Mouse (Mus musculus): ENCODE results near the gene Lrrc4. TPM values are rescaled to one million over a fixed set of nuclear protein-coding genes. Genes with fewer than 3 reads are reported as not detected.

Gene Lrrc4
- polyA plus RNA-seq, 1 experiment from 2014 or later, result 7.5 TPM

DNA sequence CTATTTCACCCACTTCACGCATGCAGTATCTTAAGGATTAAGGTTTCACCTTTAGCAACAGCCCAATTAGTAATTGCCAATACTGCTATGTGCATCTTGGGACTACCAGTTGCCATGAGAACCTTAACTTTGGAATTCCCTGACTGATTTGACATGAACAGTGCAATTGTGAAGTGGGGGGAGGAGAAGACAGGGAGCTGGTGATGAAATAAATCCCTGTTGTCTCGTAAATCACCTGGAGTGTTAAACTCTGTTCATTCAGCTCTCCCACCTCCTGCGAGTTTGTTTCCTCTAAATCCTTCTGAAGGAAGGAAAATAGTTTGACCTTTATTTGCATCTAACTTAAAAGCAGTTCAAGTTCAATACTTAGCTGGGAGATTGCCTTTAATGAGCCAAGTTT, 69.8 kb downstream of the Lrrc4 start:
- Histone ChIP-seq H3K27ac (replicated peaks; ENCODE audit: low read depth, low read length) (no peak overlapping the region), H3K4me3 (replicated peaks; ENCODE audit: low read depth, low read length) (no peak overlapping the region), H3K4me2 (ENCODE audit: low read length) (no peak overlapping the region), H3K9me3 (ENCODE audit: control insufficient read depth, low read length) (no peaks in the 10 kb centered on the region), H3K4me1 (ENCODE audit: control insufficient read depth, insufficient read depth, low read length) (peaks cover 11% of the 10 kb centered on the region), H3K36me3 (ENCODE audit: control insufficient read depth, insufficient read depth, low read length) (no peaks in the 10 kb centered on the region), H3K27me3 (ENCODE audit: control insufficient read depth, insufficient read depth, low read length) (no peaks in the 10 kb centered on the region), H3K9ac (replicated peaks; ENCODE audit: low read length) (no peak overlapping the region)
- ATAC-seq (ENCODE audit: low FRiP score, low TSS enrichment) (no peak), DNase-seq (no peak)
- WGBS, result 23% methylated on average over 3 of the region's 3 CpGs

DNA sequence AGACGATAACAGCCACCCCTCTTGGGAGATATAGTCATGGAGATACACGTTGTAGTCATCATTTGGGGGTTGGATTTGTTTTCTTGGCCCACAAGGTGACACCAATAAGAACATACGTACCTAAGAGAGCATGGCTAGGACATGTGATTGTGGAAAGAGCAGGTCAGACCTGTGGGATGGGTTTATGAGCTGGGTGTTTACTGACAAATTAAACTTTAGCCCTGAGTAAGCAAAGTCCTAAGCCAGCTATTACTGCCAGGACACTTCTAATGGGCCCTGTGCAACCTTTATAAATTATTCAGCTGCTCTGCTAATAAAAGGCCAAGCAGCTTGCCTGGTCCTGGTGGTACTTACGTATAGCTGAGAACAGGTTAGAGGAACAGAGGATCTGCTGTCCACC, 73.3 kb downstream of the Lrrc4 start:
- Histone ChIP-seq H3K36me3 (ENCODE audit: control insufficient read depth, insufficient read depth, low read length) (no peaks in the 10 kb centered on the region), H3K9ac (replicated peaks; ENCODE audit: low read length) (no peak overlapping the region), H3K4me3 (replicated peaks; ENCODE audit: low read depth, low read length) (no peak overlapping the region), H3K4me2 (ENCODE audit: low read length) (no peak overlapping the region), H3K9me3 (ENCODE audit: control insufficient read depth, low read length) (no peaks in the 10 kb centered on the region), H3K4me1 (ENCODE audit: control insufficient read depth, insufficient read depth, low read length) (peaks cover 17% of the 10 kb centered on the region), H3K27ac (replicated peaks; ENCODE audit: low read depth, low read length) (no peak overlapping the region), H3K27me3 (ENCODE audit: control insufficient read depth, insufficient read depth, low read length) (no peaks in the 10 kb centered on the region)
- ATAC-seq (ENCODE audit: low FRiP score, low TSS enrichment), result no peak
- 79% methylated on average over 4 of the region's 4 CpGs for WGBS
- DNase-seq, result no peak

DNA sequence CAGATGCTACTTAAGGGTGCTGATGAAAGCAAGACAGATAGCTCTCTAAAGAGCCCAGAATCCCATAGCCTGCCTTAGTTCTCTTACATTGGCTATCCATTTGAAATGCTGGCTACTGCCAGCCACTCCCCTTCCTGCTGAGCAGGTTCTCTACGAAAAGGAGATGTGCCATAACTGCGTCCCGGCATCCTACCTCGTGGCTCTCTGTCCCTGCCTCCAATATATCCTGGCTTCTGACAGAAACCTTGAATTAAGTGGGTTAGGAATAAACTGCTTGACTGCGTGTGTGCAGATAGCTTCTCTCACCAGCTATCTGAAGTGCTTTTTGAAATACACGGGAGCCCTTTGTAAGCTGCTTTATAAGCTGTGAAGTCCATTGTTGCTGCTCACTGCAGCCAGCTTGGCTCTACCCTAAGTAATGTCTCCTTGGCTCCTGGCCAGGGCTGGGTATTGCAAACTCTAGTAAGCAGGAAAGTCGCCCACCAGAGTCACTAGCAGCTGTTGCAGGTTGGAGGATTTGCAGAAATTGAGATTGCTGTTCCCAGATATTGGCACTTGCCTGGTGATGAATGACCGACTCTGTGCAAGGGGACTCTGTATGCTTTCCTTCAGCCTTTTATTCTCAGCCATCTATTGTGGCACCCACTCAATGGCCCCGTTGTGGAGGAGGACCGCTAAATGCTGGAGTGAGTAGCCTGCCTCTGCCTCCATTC, 75.1 kb downstream of the Lrrc4 start:
- H3K9ac ChIP-seq (replicated peaks; ENCODE audit: low read length), result no peak overlapping the region
- no peaks in the 10 kb centered on the region for H3K36me3 ChIP-seq (ENCODE audit: control insufficient read depth, insufficient read depth, low read length)
- 23% methylated on average over 10 of the region's 10 CpGs for WGBS
- no peak overlapping the region for H3K4me3 ChIP-seq (replicated peaks; ENCODE audit: low read depth, low read length)
- H3K9me3 ChIP-seq (ENCODE audit: control insufficient read depth, low read length), result no peaks in the 10 kb centered on the region
- ATAC-seq (ENCODE audit: low FRiP score, low TSS enrichment), result peak; percentile 78
- H3K27me3 ChIP-seq (ENCODE audit: control insufficient read depth, insufficient read depth, low read length), result no peaks in the 10 kb centered on the region
- no peak overlapping the region for H3K4me2 ChIP-seq (ENCODE audit: low read length)
- peaks cover 9% of the 10 kb centered on the region; the same call in 1 of the 2 replicates for H3K4me1 ChIP-seq (ENCODE audit: control insufficient read depth, insufficient read depth, low read length)
- peak overlapping the region; percentile 42 for H3K27ac ChIP-seq (replicated peaks; ENCODE audit: low read depth, low read length)
- peak; percentile 89 for DNase-seq

DNA sequence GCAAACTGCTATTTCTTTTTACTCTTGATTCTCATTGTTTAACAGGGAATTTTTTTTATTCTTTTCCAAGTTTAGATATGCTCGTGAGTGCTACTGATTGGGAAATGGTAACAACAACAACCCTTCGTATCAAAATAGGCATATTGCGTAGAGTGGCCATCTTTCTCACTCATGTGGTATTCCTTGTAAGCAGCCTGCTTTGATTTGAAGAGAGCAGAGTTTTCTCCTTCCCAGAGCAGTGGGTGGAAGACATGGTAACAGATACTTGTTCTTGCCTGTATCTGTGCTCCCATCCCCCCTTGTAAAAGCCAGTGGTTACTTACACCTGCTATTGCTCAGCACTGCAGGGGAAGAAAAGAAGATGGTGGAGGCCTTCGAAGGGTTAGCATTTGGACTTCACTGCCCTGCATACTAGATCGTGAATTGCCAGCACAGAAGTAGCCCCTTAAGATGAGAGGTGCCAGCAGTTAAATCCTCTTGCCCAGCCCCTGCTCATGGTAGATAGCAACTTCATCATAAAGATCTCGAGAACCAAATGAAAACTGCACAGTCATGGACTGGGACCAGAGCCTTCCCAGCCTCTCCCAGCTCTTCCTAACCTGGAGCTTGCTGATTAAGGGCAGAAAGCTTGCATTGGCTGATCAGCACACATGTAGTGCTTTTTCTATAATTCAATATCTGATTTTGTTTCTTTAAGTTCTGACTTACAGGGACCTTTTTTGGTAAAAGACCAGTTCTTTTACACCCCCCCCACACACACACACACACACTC, 77.2 kb downstream of the Lrrc4 start:
- H3K4me1 ChIP-seq (ENCODE audit: control insufficient read depth, insufficient read depth, low read length), result peaks cover 8% of the 10 kb centered on the region; the same call in 1 of the 2 replicates
- no peak overlapping the region for H3K4me2 ChIP-seq (ENCODE audit: low read length)
- H3K9ac ChIP-seq (replicated peaks; ENCODE audit: low read length), result no peak overlapping the region
- 94% methylated on average over 6 of the region's 6 CpGs for WGBS
- H3K36me3 ChIP-seq (ENCODE audit: control insufficient read depth, insufficient read depth, low read length), result no peaks in the 10 kb centered on the region
- DNase-seq (no peak), ATAC-seq (ENCODE audit: low FRiP score, low TSS enrichment) (no peak)
- H3K4me3 ChIP-seq (replicated peaks; ENCODE audit: low read depth, low read length), result no peak overlapping the region
- no peaks in the 10 kb centered on the region for H3K9me3 ChIP-seq (ENCODE audit: control insufficient read depth, low read length)
- H3K27ac ChIP-seq (replicated peaks; ENCODE audit: low read depth, low read length), result no peak overlapping the region
- no peaks in the 10 kb centered on the region for H3K27me3 ChIP-seq (ENCODE audit: control insufficient read depth, insufficient read depth, low read length)

DNA sequence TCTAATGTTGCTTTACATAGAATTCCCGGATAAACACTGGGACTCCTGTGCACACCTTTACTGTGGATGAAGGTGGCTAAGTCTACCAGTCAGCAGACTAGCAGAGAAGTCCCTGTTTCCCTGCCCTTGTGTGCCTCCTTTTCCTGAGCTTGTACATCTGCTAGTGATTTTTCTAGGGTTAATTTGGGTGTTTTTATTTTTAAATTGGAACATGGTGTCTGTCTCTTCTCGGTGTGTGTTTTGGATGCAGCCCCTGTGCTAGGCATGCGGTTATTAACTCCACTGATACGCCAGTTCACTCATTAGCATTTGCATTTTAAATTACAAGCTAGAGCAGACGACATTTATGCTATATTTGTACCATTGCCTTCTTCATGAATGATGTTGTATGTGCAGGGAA, 77.9 kb downstream of the Lrrc4 start:
- H3K27me3 ChIP-seq (ENCODE audit: control insufficient read depth, insufficient read depth, low read length), result no peaks in the 10 kb centered on the region
- no peak overlapping the region for H3K9ac ChIP-seq (replicated peaks; ENCODE audit: low read length)
- H3K36me3 ChIP-seq (ENCODE audit: control insufficient read depth, insufficient read depth, low read length), result no peaks in the 10 kb centered on the region
- peaks cover 10% of the 10 kb centered on the region; the same call in 1 of the 2 replicates for H3K4me1 ChIP-seq (ENCODE audit: control insufficient read depth, insufficient read depth, low read length)
- H3K4me2 ChIP-seq (ENCODE audit: low read length), result no peak overlapping the region
- H3K27ac ChIP-seq (replicated peaks; ENCODE audit: low read depth, low read length), result no peak overlapping the region
- no peaks in the 10 kb centered on the region for H3K9me3 ChIP-seq (ENCODE audit: control insufficient read depth, low read length)
- no peak overlapping the region for H3K4me3 ChIP-seq (replicated peaks; ENCODE audit: low read depth, low read length)
- 79% methylated on average over 5 of the region's 5 CpGs for WGBS
- no peak for ATAC-seq (ENCODE audit: low FRiP score, low TSS enrichment)
- no peak for DNase-seq

DNA sequence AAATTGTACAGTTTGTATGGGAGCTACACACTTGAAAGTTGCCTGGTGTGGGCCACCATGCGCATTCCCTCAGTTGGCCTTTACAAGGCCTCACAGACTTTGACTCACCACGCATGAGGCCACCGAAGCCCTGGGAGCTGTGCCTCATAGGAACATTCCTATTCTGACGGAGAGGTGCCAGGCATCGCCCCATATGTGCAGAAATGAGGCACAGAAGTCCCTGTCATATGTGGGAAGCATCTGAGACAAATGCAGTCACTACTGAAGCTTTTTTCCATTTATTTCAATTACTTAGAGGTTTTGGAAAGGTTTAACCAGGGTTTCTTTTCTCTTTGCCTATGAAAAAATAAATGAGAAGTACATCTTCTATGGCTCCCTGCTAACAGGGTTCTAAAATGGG, 78.3 kb downstream of the Lrrc4 start:
- Histone ChIP-seq H3K27me3 (ENCODE audit: control insufficient read depth, insufficient read depth, low read length) (no peaks in the 10 kb centered on the region), H3K27ac (replicated peaks; ENCODE audit: low read depth, low read length) (no peak overlapping the region), H3K4me1 (ENCODE audit: control insufficient read depth, insufficient read depth, low read length) (peaks cover 14% of the 10 kb centered on the region; the same call in 1 of the 2 replicates), H3K9me3 (ENCODE audit: control insufficient read depth, low read length) (no peaks in the 10 kb centered on the region), H3K9ac (replicated peaks; ENCODE audit: low read length) (no peak overlapping the region), H3K4me2 (ENCODE audit: low read length) (no peak overlapping the region), H3K4me3 (replicated peaks; ENCODE audit: low read depth, low read length) (no peak overlapping the region), H3K36me3 (ENCODE audit: control insufficient read depth, insufficient read depth, low read length) (no peaks in the 10 kb centered on the region)
- no peak for DNase-seq
- no peak for ATAC-seq (ENCODE audit: low FRiP score, low TSS enrichment)
- WGBS, result 95% methylated on average over 5 of the region's 5 CpGs

DNA sequence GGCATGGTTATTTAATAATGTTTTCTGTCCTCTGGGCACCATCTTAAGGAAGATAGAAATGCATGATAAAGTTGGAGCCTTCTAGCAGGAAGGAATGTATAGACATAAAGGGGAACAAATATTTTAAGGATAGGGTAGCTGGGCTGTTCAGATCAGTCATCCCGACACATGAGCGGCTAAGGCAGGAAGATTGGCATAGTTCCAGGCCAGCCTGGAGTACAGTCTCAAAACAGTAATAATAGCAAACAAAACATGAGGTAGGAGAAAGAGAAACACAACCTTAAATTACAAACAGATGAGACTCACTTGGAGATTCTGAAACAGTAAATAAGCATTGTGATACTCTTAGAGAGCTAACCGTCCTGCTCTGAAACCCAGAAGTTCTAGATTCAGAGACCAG, 80.4 kb downstream of the Lrrc4 start:
- Histone ChIP-seq H3K4me2 (ENCODE audit: low read length) (no peak overlapping the region), H3K27ac (replicated peaks; ENCODE audit: low read depth, low read length) (no peak overlapping the region), H3K9ac (replicated peaks; ENCODE audit: low read length) (no peak overlapping the region), H3K36me3 (ENCODE audit: control insufficient read depth, insufficient read depth, low read length) (no peaks in the 10 kb centered on the region), H3K4me3 (replicated peaks; ENCODE audit: low read depth, low read length) (no peak overlapping the region), H3K4me1 (ENCODE audit: control insufficient read depth, insufficient read depth, low read length) (peaks cover 10% of the 10 kb centered on the region; the same call in 1 of the 2 replicates), H3K9me3 (ENCODE audit: control insufficient read depth, low read length) (no peaks in the 10 kb centered on the region), H3K27me3 (ENCODE audit: control insufficient read depth, insufficient read depth, low read length) (no peaks in the 10 kb centered on the region)
- 91% methylated on average over 3 of the region's 3 CpGs for WGBS
- DNase-seq (no peak), ATAC-seq (ENCODE audit: low FRiP score, low TSS enrichment) (no peak)

DNA sequence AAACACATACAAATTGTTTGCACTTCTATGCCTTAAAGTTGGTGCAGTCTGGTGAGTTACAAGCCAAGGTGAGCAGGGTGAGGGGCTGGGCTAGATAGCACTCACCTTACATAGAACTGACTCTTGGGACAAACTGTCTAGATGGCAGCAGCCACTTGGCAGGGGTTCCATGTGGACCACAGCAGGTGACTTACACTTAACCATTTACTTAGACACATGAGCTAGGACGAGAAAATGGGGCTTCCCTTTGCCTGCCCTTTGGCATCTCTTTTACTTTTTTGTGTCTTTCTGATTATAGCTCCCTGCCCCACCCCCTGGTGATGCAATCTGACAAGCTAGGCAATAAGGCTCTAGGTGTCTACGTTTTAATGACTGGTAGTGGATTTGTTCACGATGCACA, 82.3 kb downstream of the Lrrc4 start:
- Histone ChIP-seq H3K9ac (replicated peaks; ENCODE audit: low read length) (no peak overlapping the region), H3K27ac (replicated peaks; ENCODE audit: low read depth, low read length) (no peak overlapping the region), H3K4me1 (ENCODE audit: control insufficient read depth, insufficient read depth, low read length) (peaks cover 7% of the 10 kb centered on the region; the same call in 1 of the 2 replicates), H3K27me3 (ENCODE audit: control insufficient read depth, insufficient read depth, low read length) (no peaks in the 10 kb centered on the region), H3K4me3 (replicated peaks; ENCODE audit: low read depth, low read length) (no peak overlapping the region), H3K9me3 (ENCODE audit: control insufficient read depth, low read length) (no peaks in the 10 kb centered on the region), H3K4me2 (ENCODE audit: low read length) (no peak overlapping the region), H3K36me3 (ENCODE audit: control insufficient read depth, insufficient read depth, low read length) (no peaks in the 10 kb centered on the region)
- DNase-seq (no peak), ATAC-seq (ENCODE audit: low FRiP score, low TSS enrichment) (no peak)
- 70% methylated on average over 3 of the region's 3 CpGs for WGBS
